Mouse (Mus musculus) liver, postnatal 0 days (tissue): ENCODE results near the gene Scgb3a1. TPM values are rescaled to one million over a fixed set of nuclear protein-coding genes. Genes with fewer than 3 reads are reported as not detected.
A peak's percentile ranks its signal among the peaks of the same experiment; 100 is the strongest.

Experiments used
- ATAC-seq: fragments of 200-750 bp; cut with Nextera tagmentation; 2 replicates; pipeline ENCODE4 v1.8.0; 2017; ENCODE audit warnings: mild to moderate bottlenecking, moderate library complexity
- DNase-seq: peaks from one replicate; pipeline ENCODE4 v3.0.0-alpha.2; 2016
- H3K27ac ChIP-seq: fragments of 300-500 bp; sonication (generic); 2 replicates; pipeline ENCODE4 v1.5.1; 2014; ENCODE audit warnings: antibody characterized with exemption, moderate library complexity, mild to moderate bottlenecking, low read depth
- H3K27me3 ChIP-seq: fragments of 300-500 bp; sonication (generic); 2 replicates; pipeline ENCODE4 v1.6.1; 2014; ENCODE audit warnings: low read length, control low read depth, mixed read lengths; ENCODE audit not compliant: insufficient read depth
- H3K36me3 ChIP-seq: fragments of 300-500 bp; sonication (generic); replicated peaks from 2 replicates; pipeline ENCODE4 v1.6.1; 2014; ENCODE audit warnings: mild to moderate bottlenecking, control low read depth, low read length, moderate library complexity, mixed read lengths; ENCODE audit not compliant: insufficient read depth
- H3K4me1 ChIP-seq: fragments of 300-500 bp; sonication (generic); 2 replicates; pipeline ENCODE4 v1.6.1; 2014; ENCODE audit warnings: antibody characterized with exemption, mild to moderate bottlenecking, control low read depth; ENCODE audit not compliant: insufficient read depth
- H3K4me2 ChIP-seq: fragments of 300-500 bp; sonication (generic); 2 replicates; pipeline ENCODE4 v1.6.1; 2014; ENCODE audit warnings: low read depth, mild to moderate bottlenecking, low read length, moderate library complexity, mixed read lengths
- H3K4me3 ChIP-seq: fragments of 300-500 bp; sonication (generic); 2 replicates; pipeline ENCODE4 v1.5.1; 2014; ENCODE audit warnings: low read depth, low read length
- H3K9ac ChIP-seq: fragments of 300-500 bp; sonication (generic); replicated peaks from 2 replicates; pipeline ENCODE4 v1.6.1; 2014; ENCODE audit warnings: mild to moderate bottlenecking, moderate library complexity
- H3K9me3 ChIP-seq: fragments of 300-500 bp; sonication (generic); 2 replicates; pipeline ENCODE4 v1.6.1; 2016; ENCODE audit warnings: mild to moderate bottlenecking, control low read depth, low read length, mixed read lengths
- CTCF ChIP-seq: sonication (generic); IDR thresholded peaks from 2 replicates; pipeline ENCODE4 v1.5.1; 2016; ENCODE audit warnings: antibody characterized with exemption, low read depth
- EP300 ChIP-seq: IDR thresholded peaks from 2 replicates; pipeline ENCODE4 v1.6.1; 2016; ENCODE audit warnings: antibody characterized with exemption, low read depth, mild to moderate bottlenecking
- WGBS: fragments of 180-500 bp; shearing (Covaris S2); extraction: QIAGEN DNeasy Blood & Tissue Kit; methylation state at CpG from one replicate; pipeline ENCODE4 v1.1.7; 2014; ENCODE audit not compliant: insufficient replicate concordance; 5-methylcytosine and 5-hydroxymethylcytosine counted together
- polyA plus RNA-seq: library from polyadenylated mRNA; unstranded; fragments of >200 nt; fragmentation: Nextera tagmentation; extraction: Ambion mirVana; gene quantifications from 2 replicates; pipeline ENCODE4 v1.2.1, GENCODE M21; 2015

Scgb3a1 gene
- polyA plus RNA-seq, 1 experiment from 2014 or later, result 0.33 TPM

DNA sequence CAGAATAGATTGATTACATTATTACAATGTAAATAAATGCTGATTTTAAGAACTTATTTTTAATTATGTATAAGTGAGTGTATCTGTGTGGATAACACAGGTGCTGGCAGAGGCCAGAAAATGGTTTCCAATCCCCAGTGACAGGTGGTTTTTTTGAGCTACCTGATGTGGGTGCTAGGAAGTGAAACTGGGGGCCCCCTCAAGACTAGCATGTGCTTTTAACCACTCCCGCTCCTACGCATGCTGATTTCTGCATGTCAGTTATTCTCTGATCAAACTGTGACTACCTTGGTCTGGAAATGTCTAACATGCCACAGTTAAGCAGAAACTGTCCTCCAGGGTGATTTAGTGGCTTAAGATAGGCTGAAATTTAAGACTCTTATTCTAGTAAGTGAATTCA lies 33.1 kb downstream of the Scgb3a1 start:
- Histone ChIP-seq H3K4me1 (no peaks in the 10 kb centered on the region; the same call in 1 of the 2 replicates), H3K4me2 (no peak overlapping the region), H3K36me3 (peaks cover 62% of the 10 kb centered on the region), H3K4me3 (no peak overlapping the region), H3K9ac (no peak overlapping the region), H3K27me3 (no peaks in the 10 kb centered on the region), H3K27ac (no peak overlapping the region), H3K9me3 (no peaks in the 10 kb centered on the region)
- TF ChIP-seq EP300 (no peak), CTCF (no peak)
- ATAC-seq, result no peak
- 83% methylated on average over 2 of the region's 2 CpGs for whole genome bisulfite sequencing
- DNase-seq, result no peak

DNA sequence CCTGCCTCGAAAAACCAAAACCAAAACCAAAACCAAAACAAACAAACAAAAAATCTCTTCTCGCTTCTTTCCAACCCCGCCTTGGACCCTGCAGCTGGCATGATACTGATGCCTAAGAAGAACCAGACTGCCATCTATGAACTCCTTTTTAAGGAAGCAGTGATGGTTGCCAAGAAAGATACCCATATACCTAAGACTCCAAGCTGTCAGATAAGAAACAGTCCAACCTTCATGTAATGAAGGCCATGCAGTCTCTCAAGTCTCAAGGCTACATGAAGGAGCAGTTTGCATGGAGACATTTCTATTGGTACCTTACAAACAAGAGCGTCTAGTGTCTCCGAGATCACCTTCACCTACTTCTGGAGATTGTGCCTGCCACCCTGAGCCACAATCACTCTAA lies 34.4 kb downstream of the Scgb3a1 start:
- no peak for DNase-seq
- TF ChIP-seq CTCF, result no peak
- TF ChIP-seq EP300, result no peak
- no peaks in the 10 kb centered on the region for H3K9me3 ChIP-seq
- no peak overlapping the region for H3K4me3 ChIP-seq
- H3K4me2 ChIP-seq, result no peak overlapping the region
- no peaks in the 10 kb centered on the region for H3K27me3 ChIP-seq
- WGBS, result 83% methylated on average over 5 of the region's 5 CpGs
- no peaks in the 10 kb centered on the region; the same call in 1 of the 2 replicates for H3K4me1 ChIP-seq
- ATAC-seq, result no peak
- H3K27ac ChIP-seq, result no peak overlapping the region
- peaks cover 59% of the 10 kb centered on the region for H3K36me3 ChIP-seq
- no peak overlapping the region for H3K9ac ChIP-seq

DNA sequence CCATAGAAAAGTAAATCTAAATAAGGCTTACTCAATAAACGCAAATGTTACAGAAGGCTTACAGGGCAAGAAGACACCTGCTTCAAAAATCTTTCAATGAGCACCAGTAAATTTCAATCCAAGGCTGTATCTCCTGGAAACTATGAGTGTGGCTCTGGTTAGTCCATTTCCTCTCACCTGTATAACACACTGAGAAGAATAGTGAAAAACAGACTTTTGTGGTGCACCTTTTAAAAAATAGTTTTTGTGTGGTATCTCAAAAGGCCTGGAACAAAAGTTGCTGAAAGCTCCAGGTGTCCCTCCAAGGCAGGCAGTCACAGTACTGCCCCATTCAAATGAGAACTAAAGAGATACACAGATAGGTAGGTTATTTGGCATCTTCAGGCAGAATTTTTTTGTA lies 35.7 kb downstream of the Scgb3a1 start:
- Histone ChIP-seq H3K9ac (no peak overlapping the region), H3K27me3 (no peaks in the 10 kb centered on the region), H3K9me3 (no peaks in the 10 kb centered on the region), H3K4me2 (no peak overlapping the region), H3K4me1 (no peaks in the 10 kb centered on the region; the same call in 1 of the 2 replicates), H3K36me3 (peaks cover 59% of the 10 kb centered on the region), H3K4me3 (no peak overlapping the region), H3K27ac (no peak overlapping the region)
- no peak for ATAC-seq
- TF ChIP-seq EP300 (no peak), CTCF (no peak)
- WGBS, result 92% methylated on average over 1 of the region's 1 CpGs
- no peak for DNase-seq

DNA sequence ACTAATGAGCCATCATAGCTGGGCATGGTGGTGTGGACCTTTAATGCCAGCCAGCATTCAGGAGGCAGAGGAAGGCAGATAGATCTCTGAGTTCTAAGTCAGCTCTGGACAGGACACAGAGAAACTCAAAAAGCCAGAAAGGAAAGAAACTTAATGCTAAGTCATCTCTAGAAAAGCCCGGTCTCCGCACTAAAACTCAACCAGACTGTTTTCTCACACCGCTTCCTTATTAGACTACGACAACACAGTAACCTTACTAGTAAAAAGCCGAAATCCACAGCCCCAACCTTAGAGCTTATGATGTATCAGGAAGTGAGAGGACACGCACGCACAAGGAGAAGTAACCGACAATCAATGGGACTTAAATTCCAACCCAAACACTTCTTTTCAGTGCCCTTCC lies 38.6 kb downstream of the Scgb3a1 start:
- Histone ChIP-seq H3K9ac (no peak overlapping the region), H3K27ac (no peak overlapping the region), H3K4me1 (no peaks in the 10 kb centered on the region), H3K4me2 (no peak overlapping the region), H3K4me3 (no peak overlapping the region), H3K36me3 (peaks cover 62% of the 10 kb centered on the region), H3K9me3 (no peaks in the 10 kb centered on the region), H3K27me3 (no peaks in the 10 kb centered on the region)
- WGBS, result 92% methylated on average over 8 of the region's 8 CpGs
- DNase-seq, result no peak
- no peak for ATAC-seq
- no peak for TF ChIP-seq EP300

DNA sequence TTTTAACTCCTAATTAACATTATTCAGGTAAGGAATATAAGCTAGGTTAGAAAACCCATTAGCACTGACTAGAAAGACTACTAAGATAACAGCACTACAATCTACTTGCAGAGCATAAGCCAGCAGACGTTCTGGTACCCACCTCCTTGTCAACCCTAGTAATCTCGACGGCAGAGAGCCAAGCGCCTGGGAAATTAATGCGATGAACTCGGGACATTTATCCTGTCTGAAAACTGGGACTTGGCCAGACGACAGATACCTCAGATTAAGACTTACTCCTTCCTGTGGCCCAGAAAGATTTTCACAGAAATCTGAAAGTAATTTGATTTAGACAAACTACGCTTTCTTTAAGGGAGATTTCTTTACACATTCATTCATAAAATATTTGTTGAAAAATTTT lies 41.4 kb downstream of the Scgb3a1 start:
- Histone ChIP-seq H3K27ac (no peak overlapping the region), H3K4me1 (peaks cover 18% of the 10 kb centered on the region), H3K27me3 (no peaks in the 10 kb centered on the region), H3K4me2 (no peak overlapping the region), H3K36me3 (peaks cover 47% of the 10 kb centered on the region), H3K4me3 (no peak overlapping the region), H3K9ac (no peak overlapping the region), H3K9me3 (no peaks in the 10 kb centered on the region)
- ATAC-seq, result no peak
- WGBS, result 72% methylated on average over 8 of the region's 8 CpGs
- no peak for TF ChIP-seq CTCF
- no peak for TF ChIP-seq EP300
- DNase-seq, result no peak

DNA sequence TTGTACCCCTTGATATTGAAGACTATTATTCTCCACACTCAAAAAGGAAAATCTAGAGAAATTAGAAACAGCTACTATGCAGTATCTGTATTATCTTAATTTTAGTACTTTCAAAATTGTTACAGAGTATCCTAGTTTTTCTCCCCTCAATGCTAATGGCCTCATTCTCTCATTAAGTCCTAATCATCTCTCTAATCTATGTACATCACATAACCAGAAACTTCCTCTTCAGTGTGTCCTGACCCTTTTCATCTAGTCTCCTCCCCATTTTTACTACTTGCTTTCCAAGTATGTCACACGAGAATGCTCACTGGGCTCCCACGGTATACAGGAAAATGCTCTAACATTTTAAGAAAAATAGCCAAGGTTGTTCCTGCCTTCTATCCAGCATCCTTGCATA lies 44.4 kb downstream of the Scgb3a1 start:
- H3K4me3 ChIP-seq, result no peak overlapping the region
- ATAC-seq (no peak), DNase-seq (no peak)
- peaks cover 26% of the 10 kb centered on the region for H3K36me3 ChIP-seq
- no peaks in the 10 kb centered on the region for H3K9me3 ChIP-seq
- 54% methylated on average over 2 of the region's 2 CpGs for WGBS
- no peak overlapping the region for H3K27ac ChIP-seq
- no peak overlapping the region for H3K4me2 ChIP-seq
- H3K4me1 ChIP-seq, result peaks cover 27% of the 10 kb centered on the region
- no peak for TF ChIP-seq CTCF
- no peak for TF ChIP-seq EP300
- H3K9ac ChIP-seq, result no peak overlapping the region
- no peaks in the 10 kb centered on the region for H3K27me3 ChIP-seq

DNA sequence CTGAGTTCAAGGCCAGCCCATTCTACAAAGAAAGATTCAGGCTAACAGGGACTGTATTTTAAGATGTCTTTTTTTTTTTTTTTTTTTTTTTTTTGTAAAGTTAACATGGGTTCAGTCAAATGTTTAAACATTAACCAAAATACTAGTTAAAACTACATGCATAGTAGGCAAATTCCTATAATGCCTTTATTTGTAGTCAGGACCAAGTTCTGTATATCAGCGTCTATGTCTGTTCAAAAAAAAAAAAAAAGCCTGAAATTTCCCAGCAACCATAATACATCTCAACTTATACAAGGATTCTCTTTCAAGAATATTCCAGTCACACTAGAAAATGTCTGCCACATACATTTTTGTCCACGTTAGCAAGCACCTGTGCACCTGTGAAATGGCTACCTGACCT lies 47.3 kb downstream of the Scgb3a1 start:
- 57% methylated on average over 2 of the region's 2 CpGs for WGBS
- 0 out of 2 replicates have a peak overlapping the region, but pooled peaks have one; percentile 85 for H3K4me3 ChIP-seq

More for the DNA sequence above, 47.3 kb downstream of the Scgb3a1 start:
- peaks cover 34% of the 10 kb centered on the region for H3K4me1 ChIP-seq
- H3K4me2 ChIP-seq, result peak overlapping the region; percentile 84
- peaks cover 10% of the 10 kb centered on the region for H3K36me3 ChIP-seq
- no peak for TF ChIP-seq EP300
- no peak for TF ChIP-seq CTCF
- no peak overlapping the region; the same call in 1 of the 2 replicates for H3K9ac ChIP-seq
- DNase-seq (no peak), ATAC-seq (no peak)
- no peaks in the 10 kb centered on the region for H3K9me3 ChIP-seq
- H3K27ac ChIP-seq, result 0 out of 2 replicates have a peak overlapping the region, but pooled peaks have one; percentile 94
- no peaks in the 10 kb centered on the region for H3K27me3 ChIP-seq
